Mouse (Mus musculus) T-helper 2 cell (primary cell): ENCODE measurements around the gene Panx1.

Source experiments
- in situ Hi-C: fragments of 300-600 bp; cut with MboI, MseI; formaldehyde crosslinking; loops from one replicate; pipeline ENCODE4 v1.15.1; 2025; ENCODE audit warnings: high pct_unique_total_duplicates

Gene Panx1

GRCm38 (mm10) chr9:14974251-14975232 is 70.7 kb downstream of the Panx1 start:
- in situ Hi-C loops, result no loop called here

GRCm38 (mm10) chr9:14973762-14974161 is 71.5 kb downstream of the Panx1 start:
- in situ Hi-C loops, result no loop called here

DNA sequence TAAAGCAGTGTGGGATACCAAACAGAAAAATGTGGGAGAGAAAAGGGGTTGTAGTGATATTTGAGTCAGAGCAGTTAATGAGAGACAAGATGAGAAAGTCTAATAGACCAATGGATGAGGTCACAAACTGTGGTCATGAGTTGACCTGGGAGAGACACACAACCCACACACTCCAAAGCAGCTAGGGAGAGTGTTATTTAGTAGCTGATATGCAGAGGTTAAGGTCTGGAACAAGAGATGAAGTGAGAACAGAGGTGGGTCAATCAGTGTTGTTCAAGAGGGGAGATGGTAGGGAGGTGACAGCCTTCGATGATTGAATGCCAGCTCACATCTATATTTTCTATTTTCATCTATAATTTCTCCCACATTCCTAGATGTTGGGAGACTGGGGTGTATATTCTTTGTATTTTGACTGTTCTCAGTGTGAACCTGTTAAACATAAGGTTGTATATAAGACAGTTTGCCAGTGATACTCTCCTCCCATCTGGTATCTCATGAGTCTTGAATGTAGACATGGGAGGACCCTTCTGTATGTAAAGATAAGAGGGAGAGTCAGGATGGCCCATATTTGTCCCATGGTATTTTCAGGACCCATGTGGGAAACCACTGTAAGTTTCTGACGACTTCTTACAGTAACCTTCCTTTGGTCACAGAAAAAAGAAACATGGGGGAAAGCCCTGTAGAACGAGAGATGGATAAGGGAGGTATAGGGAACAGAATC is 74.3 kb downstream of the Panx1 start:
- in situ Hi-C loops, result no loop called here

DNA sequence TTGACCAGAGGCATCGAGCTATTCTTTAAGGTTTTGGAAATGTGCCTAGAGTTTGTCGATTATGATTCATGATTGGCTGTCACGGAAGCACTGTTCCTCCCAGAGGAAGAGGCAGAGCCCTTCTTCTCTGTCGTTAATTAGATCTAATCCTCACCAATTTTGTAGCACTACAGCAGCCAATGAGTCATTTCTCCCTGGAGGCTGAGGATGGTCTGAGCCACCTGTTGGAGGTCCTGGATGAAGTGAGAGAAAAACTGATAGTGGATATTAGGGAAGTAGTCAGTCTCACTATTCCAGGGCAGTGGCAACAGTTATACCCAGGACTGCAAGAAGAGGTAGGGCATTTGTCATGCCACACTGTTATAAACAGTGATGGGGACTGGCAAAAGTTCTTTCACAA is 75.1 kb downstream of the Panx1 start:
- in situ Hi-C loops, result no loop called here

DNA sequence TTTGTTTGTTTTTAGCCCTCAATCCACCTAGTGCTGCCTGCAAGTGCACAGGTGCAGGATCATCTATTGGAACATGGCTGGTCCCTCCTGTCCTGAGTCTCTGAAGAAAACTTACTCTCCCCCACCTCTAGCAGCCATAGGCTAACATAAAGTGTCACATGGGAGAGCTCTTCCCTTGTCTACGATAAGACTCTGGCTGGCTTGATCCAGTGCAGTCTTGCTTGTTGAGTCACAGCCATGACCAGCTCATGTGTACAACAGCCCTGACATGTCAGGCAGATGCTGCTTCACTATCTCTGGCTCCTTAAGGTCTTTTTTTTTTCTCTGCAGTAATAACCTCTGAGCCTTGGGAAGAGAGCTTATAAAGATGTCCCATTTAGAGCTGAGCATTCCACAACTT is 77.7 kb downstream of the Panx1 start:
- in situ Hi-C loops, result no loop called here

DNA sequence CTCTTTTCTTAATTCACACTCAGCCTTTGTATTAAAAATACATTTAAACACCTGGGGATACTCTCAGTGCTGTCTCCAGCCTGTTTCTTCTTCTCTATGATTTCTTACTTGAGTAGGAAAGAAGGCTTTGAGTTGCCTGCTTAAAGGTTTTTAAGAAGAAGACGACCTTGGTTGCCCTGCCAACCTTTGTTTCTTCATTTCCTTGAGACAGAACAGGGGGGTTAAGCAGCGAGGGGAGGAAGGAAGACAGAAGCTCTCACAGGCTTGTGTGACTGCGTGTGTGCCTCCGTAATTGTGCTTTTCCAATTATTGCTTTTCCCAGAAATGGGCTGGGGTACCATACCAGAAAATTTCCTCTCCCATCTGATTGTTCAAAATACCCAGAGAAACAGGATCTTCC is 78.5 kb downstream of the Panx1 start:
- in situ Hi-C loops, result no loop called here

DNA sequence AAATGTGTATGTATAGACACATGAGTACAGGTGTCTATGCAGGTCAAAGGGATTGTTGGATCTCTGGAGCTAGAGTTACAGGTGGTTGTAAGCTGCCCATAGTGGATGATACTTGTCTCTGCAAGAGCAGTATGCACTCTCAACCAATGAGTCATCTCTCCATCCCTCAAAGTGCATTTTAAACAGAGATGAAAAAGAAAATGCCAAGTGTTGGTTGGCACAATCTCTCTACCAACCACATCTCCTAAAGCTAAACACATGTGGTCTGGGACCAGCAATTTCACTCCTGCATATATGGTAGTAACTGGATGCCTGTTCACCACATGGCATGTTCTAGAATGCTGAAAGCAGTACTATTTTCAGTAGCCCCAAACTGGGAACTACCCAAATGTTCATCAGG is 79.9 kb downstream of the Panx1 start:
- in situ Hi-C loops, result no loop called here

- in situ Hi-C loops, result no loop called here
Observed at GRCm38 (mm10) chr9:14962769-14963168, 82.5 kb downstream of the Panx1 start.

- in situ Hi-C loops, result no loop called here
Observed at GRCm38 (mm10) chr9:14954659-14955058, 90.6 kb downstream of the Panx1 start.
